Mouse (Mus musculus) hindbrain, embryonic 14.5 days (tissue): ENCODE measurements around the gene Hvcn1. TPM values are rescaled to one million over a fixed set of nuclear protein-coding genes. Genes with fewer than 3 reads are reported as not detected.
"Not testable (repeated sequence)": the region's sequence is repeated elsewhere in the genome, so short reads cannot be mapped to it uniquely, and the experiment has no call there.

Experiments
- ATAC-seq: fragments of 200-750 bp; cut with Nextera tagmentation; 2 replicates; pipeline ENCODE4 v1.8.0; 2017; ENCODE audit warnings: moderate number of reproducible peaks, mild to moderate bottlenecking, moderate TSS enrichment, moderate library complexity; ENCODE audit not compliant: low FRiP score
- DNase-seq: peaks from one replicate; pipeline ENCODE4 v3.0.0-alpha.2; 2015; ENCODE audit warnings: low spot score
- H3K27ac ChIP-seq: fragments of 300-500 bp; sonication (generic); 2 replicates; pipeline ENCODE4 v1.5.1; 2014; ENCODE audit warnings: mild to moderate bottlenecking, moderate library complexity
- H3K27me3 ChIP-seq: fragments of 300-500 bp; sonication (generic); 2 replicates; pipeline ENCODE4 v1.6.1; 2014; ENCODE audit warnings: mild to moderate bottlenecking, low read length, mixed read lengths; ENCODE audit not compliant: control insufficient read depth, insufficient read depth
- H3K36me3 ChIP-seq: fragments of 300-500 bp; sonication (generic); replicated peaks from 2 replicates; pipeline ENCODE4 v1.6.1; 2014; ENCODE audit not compliant: control insufficient read depth, insufficient read depth
- H3K4me1 ChIP-seq: fragments of 300-500 bp; sonication (generic); replicated peaks from 2 replicates; pipeline ENCODE4 v1.6.1; 2014; ENCODE audit warnings: antibody characterized with exemption, low read length, mixed read lengths; ENCODE audit not compliant: control insufficient read depth, insufficient read depth
- H3K4me2 ChIP-seq: fragments of 300-500 bp; sonication (generic); replicated peaks from 2 replicates; pipeline ENCODE4 v1.6.1; 2014; ENCODE audit warnings: mild to moderate bottlenecking, moderate library complexity
- H3K4me3 ChIP-seq: fragments of 300-500 bp; sonication (generic); replicated peaks from 2 replicates; pipeline ENCODE4 v1.5.1; 2014; ENCODE audit warnings: mild to moderate bottlenecking, low read length
- H3K9ac ChIP-seq: fragments of 300-500 bp; sonication (generic); 2 replicates; pipeline ENCODE4 v1.6.1; 2014
- H3K9me3 ChIP-seq: fragments of 300-500 bp; sonication (generic); 2 replicates; pipeline ENCODE4 v1.6.1; 2016; ENCODE audit warnings: low read length; ENCODE audit not compliant: control insufficient read depth
- WGBS: fragments of 180-500 bp; shearing (Covaris S2); extraction: QIAGEN DNeasy Blood & Tissue Kit; methylation state at CpG from one replicate; pipeline ENCODE4 v1.1.7; 2014; 5-methylcytosine and 5-hydroxymethylcytosine counted together
- polyA plus RNA-seq: library from polyadenylated mRNA; unstranded; fragments of >200 nt; fragmentation: Nextera tagmentation; extraction: Ambion mirVana; gene quantifications from 2 replicates; pipeline ENCODE4 v1.2.1, GENCODE M21; 2014

The Hvcn1 gene
- polyA plus RNA-seq, 1 experiment from 2014 or later = 1.5 TPM

- not testable (repeated sequence) for ATAC-seq, H3K4me3 ChIP-seq, H3K9ac ChIP-seq, H3K36me3 ChIP-seq, DNase-seq, H3K27ac ChIP-seq, H3K4me1 ChIP-seq, H3K4me2 ChIP-seq, H3K9me3 ChIP-seq, H3K27me3 ChIP-seq
- 100% methylated on average over 1 of the region's 1 CpGs for WGBS
Measured at GRCm38 (mm10) chr5:122212820-122213219, 6.2 kb downstream of the Hvcn1 start.

GRCm38 (mm10) chr5:122213861-122214260, 7.3 kb downstream of the Hvcn1 start:
- no peak overlapping the region for H3K4me3 ChIP-seq
- ATAC-seq (no peak), DNase-seq (no peak)
- WGBS = 92% methylated on average over 6 of the region's 6 CpGs
- H3K4me1 ChIP-seq = peaks cover 9% of the 10 kb centered on the region
- H3K9me3 ChIP-seq = no peaks in the 10 kb centered on the region
- H3K9ac ChIP-seq = no peak overlapping the region
- H3K36me3 ChIP-seq = no peaks in the 10 kb centered on the region
- no peak overlapping the region for H3K27ac ChIP-seq
- no peaks in the 10 kb centered on the region for H3K27me3 ChIP-seq
- no peak overlapping the region for H3K4me2 ChIP-seq

GRCm38 (mm10) chr5:122217636-122218035, 11.0 kb downstream of the Hvcn1 start:
- Histone ChIP-seq H3K9ac (no peak overlapping the region), H3K9me3 (no peaks in the 10 kb centered on the region), H3K36me3 (no peaks in the 10 kb centered on the region), H3K4me2 (no peak overlapping the region), H3K27me3 (no peaks in the 10 kb centered on the region), H3K4me3 (no peak overlapping the region), H3K27ac (no peak overlapping the region), H3K4me1 (0 out of 2 replicates have a peak, but pooled peaks cover 4% of the 10 kb centered on the region)
- ATAC-seq (no peak), DNase-seq (no peak)
- WGBS = 90% methylated on average over 6 of the region's 6 CpGs

GRCm38 (mm10) chr5:122218109-122218905, 11.7 kb downstream of the Hvcn1 start:
- Histone ChIP-seq H3K36me3 (no peaks in the 10 kb centered on the region), H3K9ac (no peak overlapping the region), H3K4me3 (no peak overlapping the region), H3K27me3 (no peaks in the 10 kb centered on the region), H3K4me2 (no peak overlapping the region), H3K27ac (no peak overlapping the region), H3K9me3 (no peaks in the 10 kb centered on the region), H3K4me1 (0 out of 2 replicates have a peak, but pooled peaks cover 4% of the 10 kb centered on the region)
- WGBS = 91% methylated on average over 12 of the region's 12 CpGs
- ATAC-seq = no peak
- DNase-seq = no peak

- WGBS = 85% methylated on average over 7 of the region's 7 CpGs
- no peak for ATAC-seq
- Histone ChIP-seq H3K27me3 (no peaks in the 10 kb centered on the region), H3K9ac (no peak overlapping the region), H3K4me3 (no peak overlapping the region), H3K9me3 (no peaks in the 10 kb centered on the region), H3K4me2 (no peak overlapping the region), H3K27ac (no peak overlapping the region), H3K36me3 (no peaks in the 10 kb centered on the region), H3K4me1 (0 out of 2 replicates have a peak, but pooled peaks cover 4% of the 10 kb centered on the region)
- no peak for DNase-seq
Measured at GRCm38 (mm10) chr5:122218928-122219327, 12.3 kb downstream of the Hvcn1 start.

DNA sequence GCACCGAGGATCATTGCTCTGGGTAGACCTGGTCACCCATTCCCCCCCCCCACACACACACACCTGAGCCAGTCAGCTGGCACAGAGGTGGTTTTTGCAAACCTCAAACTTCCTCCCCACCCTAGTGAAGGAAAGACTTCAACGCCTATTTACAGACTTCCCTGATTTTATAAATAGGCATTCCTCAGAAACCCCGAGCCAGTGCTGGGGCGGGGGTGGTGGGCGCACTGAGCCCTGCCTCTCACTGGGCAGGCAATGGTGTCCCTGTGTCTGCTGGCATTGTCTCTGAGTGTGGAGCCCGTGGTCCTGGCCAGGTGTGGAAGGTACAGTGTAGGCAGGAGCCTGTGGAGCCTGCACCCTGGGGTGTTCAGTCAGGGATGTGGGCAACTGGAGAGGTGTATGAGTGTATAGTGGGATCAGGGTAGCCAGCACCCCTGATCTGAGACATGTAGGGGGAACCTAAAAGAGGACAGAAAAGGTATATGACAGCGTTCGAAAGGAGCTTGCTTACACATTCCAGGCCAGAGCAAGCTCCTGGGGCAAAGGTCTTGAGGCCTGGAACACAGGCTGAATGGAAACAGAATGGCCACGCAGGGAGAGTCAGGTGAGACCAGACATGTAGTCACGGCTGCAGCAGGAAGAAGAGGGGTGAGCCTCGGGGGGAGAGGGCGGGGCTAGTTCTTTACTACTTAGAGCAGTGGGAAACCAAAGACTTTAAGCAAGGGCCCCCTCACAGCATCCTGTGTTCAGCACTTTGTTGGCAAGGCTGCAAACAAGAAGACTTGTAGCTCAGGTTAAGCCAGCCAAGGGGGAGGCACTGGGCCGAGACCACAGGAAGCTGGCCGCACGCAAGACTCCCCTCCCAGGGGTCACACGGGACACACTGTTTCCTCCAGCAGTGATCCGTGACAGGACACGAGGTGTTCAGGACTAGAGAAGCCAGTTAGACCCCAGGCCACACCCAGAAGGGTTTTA, 13.3 kb downstream of the Hvcn1 start:
- H3K4me2 ChIP-seq = no peak overlapping the region
- H3K4me3 ChIP-seq = no peak overlapping the region
- no peak for ATAC-seq
- no peaks in the 10 kb centered on the region for H3K27me3 ChIP-seq
- H3K9ac ChIP-seq = no peak overlapping the region
- 0 out of 2 replicates have a peak, but pooled peaks cover 4% of the 10 kb centered on the region for H3K4me1 ChIP-seq
- no peak overlapping the region for H3K27ac ChIP-seq
- no peak for DNase-seq
- H3K36me3 ChIP-seq = no peaks in the 10 kb centered on the region
- H3K9me3 ChIP-seq = no peaks in the 10 kb centered on the region
- WGBS = 74% methylated on average over 18 of the region's 18 CpGs

DNA sequence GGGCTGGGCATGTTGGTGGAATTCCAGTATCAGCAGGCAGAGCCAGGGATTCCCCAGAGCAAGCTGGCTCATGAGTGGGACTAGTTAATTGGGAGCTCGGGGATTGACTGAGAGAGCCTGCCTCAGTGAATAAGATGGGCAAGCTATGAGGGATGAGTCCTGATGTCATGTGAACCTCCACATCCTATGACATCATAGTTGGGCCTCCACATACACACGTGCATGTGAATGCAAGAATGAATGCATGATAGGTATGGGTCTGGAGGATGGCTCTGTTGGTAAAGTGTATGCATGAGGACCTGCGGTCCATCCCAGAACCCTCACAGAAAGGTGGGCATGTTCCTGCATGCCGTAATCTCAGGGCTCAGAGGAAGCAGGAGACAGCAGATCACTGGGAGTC, 14.5 kb downstream of the Hvcn1 start:
- 0 out of 2 replicates have a peak, but pooled peaks cover 4% of the 10 kb centered on the region for H3K4me1 ChIP-seq
- no peak for DNase-seq
- H3K36me3 ChIP-seq = no peaks in the 10 kb centered on the region
- ATAC-seq = no peak
- no peak overlapping the region for H3K4me2 ChIP-seq
- H3K4me3 ChIP-seq = no peak overlapping the region
- no peak overlapping the region for H3K27ac ChIP-seq
- H3K9me3 ChIP-seq = no peaks in the 10 kb centered on the region
- 96% methylated on average over 4 of the region's 4 CpGs for WGBS
- H3K9ac ChIP-seq = no peak overlapping the region
- no peaks in the 10 kb centered on the region for H3K27me3 ChIP-seq

DNA sequence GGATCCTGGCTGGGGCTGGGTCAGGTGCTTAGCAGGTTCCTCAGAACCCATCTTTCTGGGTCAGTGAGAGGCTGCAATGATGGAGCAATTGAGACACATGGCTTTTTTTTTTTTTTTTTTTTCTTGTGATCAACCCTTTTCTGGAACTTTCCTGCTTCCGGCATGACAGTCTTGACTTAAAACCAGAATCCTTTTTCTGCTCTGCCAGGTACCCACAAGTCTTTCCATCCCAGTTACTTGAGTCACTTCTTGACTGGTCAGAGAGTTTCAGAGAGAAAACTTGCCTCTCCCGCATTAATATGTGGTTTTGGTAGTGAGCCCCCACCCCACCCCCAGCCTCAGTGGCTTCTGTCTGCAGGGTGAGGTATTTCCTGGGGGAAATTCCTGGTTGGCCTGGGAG, 17.7 kb downstream of the Hvcn1 start:
- WGBS = 93% methylated on average over 2 of the region's 2 CpGs
- no peak overlapping the region for H3K4me2 ChIP-seq
- no peak for ATAC-seq
- H3K27ac ChIP-seq = no peak overlapping the region
- H3K36me3 ChIP-seq = no peaks in the 10 kb centered on the region
- H3K4me1 ChIP-seq = 0 out of 2 replicates have a peak, but pooled peaks cover 4% of the 10 kb centered on the region
- no peak for DNase-seq
- H3K9me3 ChIP-seq = no peaks in the 10 kb centered on the region
- H3K9ac ChIP-seq = no peak overlapping the region
- H3K27me3 ChIP-seq = no peaks in the 10 kb centered on the region
- no peak overlapping the region for H3K4me3 ChIP-seq

- no peak for ATAC-seq
- H3K4me3 ChIP-seq = no peak overlapping the region
- WGBS = 73% methylated on average over 3 of the region's 3 CpGs
Measured at GRCm38 (mm10) chr5:122228271-122228765, 21.7 kb downstream of the Hvcn1 start.

More at GRCm38 (mm10) chr5:122228271-122228765, 21.7 kb downstream of the Hvcn1 start:
- no peaks in the 10 kb centered on the region for H3K4me1 ChIP-seq
- H3K27ac ChIP-seq = no peak overlapping the region
- no peaks in the 10 kb centered on the region for H3K27me3 ChIP-seq
- H3K9me3 ChIP-seq = no peaks in the 10 kb centered on the region
- H3K9ac ChIP-seq = no peak overlapping the region
- H3K36me3 ChIP-seq = no peaks in the 10 kb centered on the region
- no peak overlapping the region for H3K4me2 ChIP-seq
- DNase-seq = no peak
